Mouse (Mus musculus) lung, postnatal 14 days (tissue): ENCODE measurements around the gene Inhbe.
A peak's percentile ranks its signal among the peaks of the same experiment; 100 is the strongest.

Source experiments
- DNase-seq: peaks from one replicate; pipeline ENCODE4 v3.0.0; 2021

Gene Inhbe

DNA sequence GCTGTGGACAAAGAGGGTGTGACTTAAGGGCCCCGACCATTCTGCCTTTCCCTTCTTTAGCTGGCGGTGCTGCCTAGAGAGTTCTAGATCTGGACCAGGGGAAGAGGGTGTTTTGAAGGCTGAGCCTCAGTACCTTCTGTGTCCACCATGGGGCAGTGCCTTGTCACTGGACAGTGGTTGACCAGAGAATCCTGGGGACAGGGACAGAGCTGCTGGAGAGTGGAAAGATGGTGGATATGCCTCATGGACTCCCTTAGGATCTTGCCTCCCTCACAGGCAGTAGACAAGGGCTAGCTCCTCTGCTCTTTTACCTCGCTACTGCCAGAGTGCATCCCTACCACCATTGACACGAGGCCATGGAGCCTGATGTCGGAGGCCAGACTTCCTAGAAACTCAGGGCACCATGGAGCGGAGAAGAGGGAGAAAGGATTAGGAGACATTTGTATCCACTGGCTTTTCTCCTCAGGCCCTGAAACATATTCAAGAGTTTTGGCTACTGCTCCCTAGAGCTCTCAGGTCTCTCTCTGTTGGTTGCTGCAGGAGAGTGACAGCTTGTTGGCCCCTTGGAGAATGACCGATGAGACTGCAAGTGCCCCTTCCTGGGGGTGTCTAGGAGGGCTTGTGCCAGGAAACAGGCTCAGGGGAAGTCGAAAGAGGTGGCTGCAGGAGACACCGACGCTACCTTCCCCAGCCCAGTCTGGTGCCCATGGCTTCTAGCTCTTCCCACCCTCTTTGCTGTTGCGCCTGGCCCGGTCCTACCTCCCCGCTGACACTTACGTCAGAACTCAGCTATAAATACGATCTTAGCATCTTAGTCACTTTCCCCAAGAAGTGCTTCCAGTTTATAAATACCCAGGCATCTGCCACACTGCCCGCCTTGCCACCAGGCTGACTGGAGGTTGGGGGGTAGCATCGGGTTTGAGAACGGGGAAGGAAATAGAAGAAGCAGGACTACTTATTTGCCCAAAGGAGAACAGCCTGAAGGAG, at the start of gene Inhbe:
TSS of gene Inhbe (minus strand) at position 503 of the 987 bp plus-strand sequence.
- no peak for DNase-seq

DNA sequence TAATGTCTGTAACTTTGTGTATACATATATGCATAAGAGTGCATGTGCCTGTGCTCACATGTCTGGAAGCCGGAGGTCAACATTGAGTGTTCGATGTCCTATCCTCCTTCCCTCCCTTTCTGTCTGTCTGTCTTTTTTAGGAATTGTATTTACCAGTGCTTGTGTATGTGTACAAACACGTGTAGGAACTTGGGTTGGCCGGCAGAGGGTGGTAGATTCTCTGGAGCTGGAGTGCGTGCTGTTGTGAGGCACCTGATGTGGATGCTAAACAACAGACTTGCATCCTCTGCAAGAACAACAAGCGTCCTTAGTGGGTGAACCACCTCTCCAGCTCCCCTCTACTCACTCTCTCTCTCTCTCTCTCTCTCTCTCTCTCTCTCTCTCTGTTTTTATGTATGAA, 37.6 kb upstream of the Inhbe start:
- no peak for DNase-seq

GRCm38 (mm10) chr10:127381743-127382134, 27.5 kb upstream of the Inhbe start:
- DNase-seq: no peak

DNA sequence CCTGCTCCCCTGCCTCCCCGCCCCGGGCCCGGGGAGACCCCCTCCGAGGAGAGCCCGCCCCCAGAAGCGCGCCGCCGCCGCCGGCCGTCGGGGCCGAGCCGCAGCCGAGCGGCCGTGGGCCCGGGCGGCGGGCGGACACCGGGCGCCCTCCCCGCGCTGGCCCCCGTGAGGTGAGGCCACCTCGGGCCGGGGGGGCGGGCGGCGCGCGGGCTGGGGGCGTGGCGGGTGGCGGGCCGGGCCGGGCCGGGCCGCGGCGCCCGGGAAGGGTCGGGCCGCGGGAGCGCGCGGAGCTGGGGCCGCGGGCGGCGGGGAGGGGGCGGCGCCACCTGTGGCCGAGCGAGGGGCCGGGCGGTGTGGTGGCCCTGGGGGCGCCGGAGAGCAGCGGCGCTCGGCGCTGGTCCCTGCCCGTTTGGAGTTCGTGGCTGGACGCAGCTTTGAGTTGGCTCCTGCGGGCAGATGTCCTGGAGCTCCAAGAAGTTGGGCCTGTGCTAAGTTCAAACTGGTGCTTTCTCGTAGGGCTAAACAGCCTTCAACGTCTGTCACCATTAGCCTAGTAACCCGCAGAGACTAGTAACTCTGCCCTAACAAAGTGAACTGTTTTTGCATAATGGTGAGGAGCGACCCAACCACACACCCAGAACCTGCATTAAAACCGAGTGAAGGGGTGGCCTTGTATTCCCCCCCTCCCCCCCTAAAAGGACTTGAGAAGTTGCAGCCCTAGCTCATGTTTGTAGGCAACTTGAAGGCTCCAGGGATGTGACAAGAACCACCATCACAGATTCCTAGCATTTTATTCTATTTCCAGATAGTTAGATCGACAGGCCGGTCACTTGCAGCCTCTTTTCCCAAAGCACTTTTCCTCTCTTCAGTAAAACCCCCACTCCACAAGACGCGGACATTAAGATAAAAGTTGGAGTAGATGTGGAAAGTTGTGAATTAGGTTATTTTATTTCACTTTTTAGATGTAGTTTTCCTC, 26.8 kb upstream of the Inhbe start:
- peak; percentile 73 for DNase-seq

DNA sequence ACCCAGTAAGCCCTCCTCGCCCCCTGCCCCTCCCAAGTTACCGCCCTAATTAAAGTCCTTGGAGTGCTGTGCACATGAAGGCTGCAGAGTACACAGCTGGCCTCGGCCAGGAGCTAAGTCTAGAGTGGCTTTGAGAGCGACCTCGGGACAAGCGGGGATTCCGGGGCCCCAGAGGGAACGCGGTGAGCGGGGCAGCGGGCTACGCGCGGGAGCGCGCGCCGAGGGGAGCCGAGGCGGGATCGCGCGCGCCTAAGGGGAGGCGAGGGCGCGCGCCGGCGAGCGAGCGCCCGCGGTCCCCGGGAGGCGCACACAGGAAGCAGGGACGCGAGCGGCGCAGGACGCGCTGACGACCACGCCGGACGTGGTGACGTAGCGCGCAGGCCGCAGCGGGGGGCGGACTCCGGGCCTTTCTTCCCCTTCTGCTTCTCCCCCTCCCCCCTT, 26.1 kb upstream of the Inhbe start, which contains the start of gene R3hdm2:
TSS of gene R3hdm2 (plus strand) at position 77 of the 441 bp plus-strand sequence.
- peak; percentile 92 for DNase-seq

DNA sequence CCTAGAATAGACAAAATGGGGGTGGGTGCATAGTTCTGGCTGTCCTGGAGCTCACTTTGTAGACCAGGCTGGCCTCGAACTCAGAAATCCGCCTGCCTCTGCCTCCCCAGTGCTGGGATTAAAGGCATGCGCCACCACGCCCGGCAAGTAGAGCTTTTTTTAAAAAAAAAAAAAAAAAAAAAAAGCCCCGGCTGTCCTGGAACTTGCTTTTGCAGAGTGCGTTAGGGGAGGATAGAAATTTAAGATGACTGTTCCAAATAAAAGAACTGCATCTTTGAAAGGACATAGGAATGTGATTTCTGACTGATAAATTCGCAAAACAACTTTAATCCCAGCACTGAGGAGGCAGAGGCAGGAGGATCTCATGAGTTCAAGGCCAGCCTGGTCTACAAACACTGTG, 25.4 kb upstream of the Inhbe start:
- no peak for DNase-seq

DNA sequence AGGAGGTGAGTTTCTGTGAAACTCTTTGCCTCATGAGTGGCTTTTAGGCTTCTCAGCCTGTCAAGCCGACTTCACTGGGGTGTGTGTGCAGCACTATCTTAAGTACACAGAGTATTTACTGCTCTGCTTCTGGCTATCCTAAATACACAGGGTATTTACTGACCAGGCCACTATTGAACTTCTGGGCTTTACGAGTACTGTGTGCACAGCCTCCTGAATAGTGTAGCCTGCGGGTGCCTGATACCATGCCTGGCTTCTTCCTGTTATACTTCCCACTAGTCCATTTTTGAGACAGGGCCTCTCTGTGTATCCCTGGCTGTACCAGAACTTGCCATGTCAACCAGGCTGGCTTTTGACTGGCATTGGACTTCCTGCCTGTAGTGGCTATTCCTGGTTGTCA, 23.5 kb upstream of the Inhbe start:
- DNase-seq: no peak

GRCm38 (mm10) chr10:127371023-127371422, 16.8 kb upstream of the Inhbe start:
- DNase-seq: no peak

- no peak for DNase-seq
Observed at GRCm38 (mm10) chr10:127369834-127370820, 15.9 kb upstream of the Inhbe start, which contains the start of gene Inhbc. Gene Inhbc, minus strand, starts transcription at chr10:127370431.

GRCm38 (mm10) chr10:127368273-127368672, 14.1 kb upstream of the Inhbe start:
- DNase-seq: no peak

DNA sequence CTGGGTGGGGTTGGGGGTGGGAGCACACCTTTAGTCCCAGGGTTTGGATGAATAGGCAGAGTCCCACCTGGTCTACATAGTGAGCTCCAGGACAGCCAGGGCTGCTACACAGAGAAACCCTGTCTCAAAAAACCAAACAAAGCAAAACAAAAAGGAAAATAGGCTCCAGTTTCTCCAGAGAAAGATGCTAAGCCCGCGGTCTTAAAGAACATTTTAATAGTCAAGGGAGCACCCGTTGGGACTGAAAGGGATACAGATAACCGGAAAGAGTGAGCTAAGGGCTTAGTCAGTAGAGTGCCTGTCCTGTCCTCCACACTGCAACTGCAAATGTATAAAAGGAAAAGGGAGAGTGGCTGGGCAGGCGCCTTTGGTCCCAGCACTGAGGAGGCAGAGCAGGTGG, 12.9 kb upstream of the Inhbe start:
- DNase-seq: no peak

DNA sequence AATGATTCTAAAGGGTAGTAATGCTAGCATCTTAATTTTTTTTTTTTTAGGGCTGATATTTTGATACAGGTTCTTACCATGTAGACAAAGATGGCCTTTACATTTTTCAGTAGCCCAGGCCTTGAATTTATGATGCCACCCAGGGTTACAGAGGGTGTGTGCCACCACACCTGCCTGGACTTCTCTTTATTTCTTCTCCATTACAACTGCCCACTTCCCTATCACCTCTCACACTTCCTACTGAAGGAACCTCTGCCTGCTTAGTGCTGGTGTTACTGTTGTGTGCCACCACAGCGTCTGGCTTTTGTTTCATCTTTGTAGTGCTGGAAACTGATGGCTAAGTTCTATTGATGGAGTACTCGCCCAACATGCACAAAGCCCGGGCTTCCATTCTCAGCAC, 6.5 kb upstream of the Inhbe start:
- no peak for DNase-seq

- DNase-seq: no peak
Observed at GRCm38 (mm10) chr10:127355336-127355735, 1.1 kb upstream of the Inhbe start.

DNA sequence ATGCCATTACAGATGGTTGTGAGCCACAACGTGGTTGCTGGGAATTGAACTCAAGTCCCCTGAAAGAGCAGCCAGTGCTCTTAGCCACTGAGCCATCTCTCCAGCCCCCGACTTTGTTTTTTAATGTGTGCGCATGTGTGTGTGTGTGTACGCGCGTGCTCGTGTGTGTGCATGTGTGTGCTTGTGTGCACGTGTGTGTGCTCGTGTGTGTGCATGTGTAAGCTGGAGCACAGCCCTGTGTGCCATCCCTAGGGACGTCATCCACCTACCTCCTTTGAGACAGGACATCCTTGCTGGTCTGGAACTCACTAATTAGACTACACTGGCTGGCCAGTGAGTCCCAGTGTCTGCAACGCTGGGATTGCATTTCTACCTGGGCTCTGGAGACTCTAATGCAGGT, 1.4 kb downstream of the Inhbe start:
- DNase-seq: no peak

- DNase-seq: no peak
Observed at GRCm38 (mm10) chr10:127352187-127352586, 2.0 kb downstream of the Inhbe start.

GRCm38 (mm10) chr10:127351719-127352118, 2.5 kb downstream of the Inhbe start:
- DNase-seq: no peak

GRCm38 (mm10) chr10:127351285-127351595, 3.0 kb downstream of the Inhbe start:
- DNase-seq: no peak

GRCm38 (mm10) chr10:127350594-127351284, 3.5 kb downstream of the Inhbe start:
- DNase-seq: peak; percentile 78

GRCm38 (mm10) chr10:127349810-127350209, 4.4 kb downstream of the Inhbe start:
- no peak for DNase-seq

DNA sequence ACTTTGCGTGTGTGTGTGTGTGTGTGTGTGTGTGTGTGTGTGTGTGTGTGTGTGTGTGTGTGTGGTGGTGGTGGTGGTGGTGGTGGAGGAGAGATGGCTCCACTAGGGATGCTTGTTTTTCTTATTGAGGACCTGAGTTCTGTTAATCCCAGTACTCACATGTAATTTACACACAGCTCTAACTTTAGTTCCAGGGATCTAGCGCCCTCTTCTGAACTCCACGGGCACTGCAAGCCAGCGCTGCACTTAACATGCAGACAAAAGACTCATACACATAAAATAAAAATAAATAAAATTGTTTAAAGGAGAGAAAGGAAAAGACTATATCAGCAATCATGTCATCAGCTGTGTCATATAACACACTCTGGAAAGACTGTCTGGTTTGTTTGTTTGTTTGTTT, 5.3 kb downstream of the Inhbe start:
- no peak for DNase-seq

DNA sequence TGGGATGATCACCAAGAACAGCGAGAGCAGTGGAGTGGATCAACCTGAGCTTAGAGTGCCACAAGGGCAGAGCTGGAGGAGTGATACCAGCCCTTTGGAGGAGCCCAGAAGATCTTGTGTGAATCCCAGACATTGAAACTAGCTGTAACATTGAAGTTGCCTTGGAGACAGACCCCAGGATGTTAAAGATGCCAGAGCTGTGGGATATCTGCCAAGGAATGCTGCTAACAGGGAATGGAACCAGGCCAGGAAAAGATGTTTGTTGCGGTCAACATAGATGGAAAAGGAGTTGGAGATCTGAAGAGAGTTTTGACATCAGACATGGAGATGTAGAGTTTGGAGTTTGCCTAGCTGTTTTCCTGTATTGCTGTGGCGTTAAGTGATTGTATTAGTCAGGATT, 8.0 kb downstream of the Inhbe start:
- DNase-seq: no peak
